Mouse (Mus musculus) Patski (cell line): ENCODE results near the gene Tha1. TPM values are rescaled to one million over a fixed set of nuclear protein-coding genes. Genes with fewer than 3 reads are reported as not detected.

ENCODE experiments used
- ATAC-seq: fragments of 100-300 bp; one replicate; pipeline ENCODE4 v1.8.0; 2021
- CTCF ChIA-PET: fragments of 350-600 bp; sonication (Branson Sonifier 250); formaldehyde crosslinking; loops from one replicate; lab custom pipeline; 2022; ENCODE audit warnings: inconsistent platforms; lab: Charles Lee
- POLR2A ChIA-PET: fragments of 350-600 bp; sonication (Branson Sonifier 250); formaldehyde crosslinking; loops from one replicate; lab custom pipeline; 2022; ENCODE audit warnings: antibody characterized with exemption, inconsistent platforms; lab: Charles Lee
- DNase-seq: peaks from one replicate; pipeline ENCODE4 v3.0.0-alpha.2; 2011; ENCODE audit warnings: low read depth, low spot score
- H3K27me3 ChIP-seq: fragments of 371-371 bp; one replicate; pipeline ENCODE4 v1.5.1; 2021
- CTCF ChIP-seq: fragments of 100-300 bp; IDR thresholded peaks from one replicate; pipeline ENCODE4 v1.5.1; 2021
- in situ Hi-C: fragments of 300-500 bp; cut with MboI; formaldehyde crosslinking; loops from 3 replicates; pipeline ENCODE4 v1.11.1; 2018; ENCODE audit warnings: low pct_unique_long_range_greater_than_20kb, mixed read lengths
- polyA plus RNA-seq: library from polyadenylated mRNA; unstranded; gene quantifications from one replicate; pipeline ENCODE4 v1.2.3, GENCODE M21; 2021

Gene Tha1
- polyA plus RNA-seq, 1 experiment from 2014 or later = 10.6 TPM

- CTCF ChIA-PET = interaction anchor here (1.3 to 1.5 kb wide), 3 partner anchors 98 to 231 kb away, joined by 3 to 4 read pairs (median 3); partner anchors contain the start of gene Socs3
- DNase-seq (no peak), ATAC-seq (no peak)
- POLR2A ChIA-PET = no interaction called here
- in situ Hi-C loops = loop anchor here (5.0 kb wide), 1 partner anchor 230 kb away; no protein-coding TSS in a partner anchor
- no peak for TF ChIP-seq CTCF
- H3K27me3 ChIP-seq = no peaks in the 10 kb centered on the region
Observed at GRCm38 (mm10) chr11:117871911-117872584, 1.2 kb downstream of the Tha1 start.

- TF ChIP-seq CTCF = no peak
- H3K27me3 ChIP-seq = no peaks in the 10 kb centered on the region
- POLR2A ChIA-PET = no interaction called here
- CTCF ChIA-PET = interaction anchor here (1.0 to 1.5 kb wide), 6 partner anchors 10 to 232 kb away, joined by 3 to 5 read pairs (median 3); partner anchors contain the start of gene Socs3
- DNase-seq = no peak
- no peak for ATAC-seq
- in situ Hi-C loops = loop anchor here (5.0 kb wide), 1 partner anchor 231 kb away; no protein-coding TSS in a partner anchor
Observed at GRCm38 (mm10) chr11:117871376-117871775, 1.9 kb downstream of the Tha1 start.

DNA sequence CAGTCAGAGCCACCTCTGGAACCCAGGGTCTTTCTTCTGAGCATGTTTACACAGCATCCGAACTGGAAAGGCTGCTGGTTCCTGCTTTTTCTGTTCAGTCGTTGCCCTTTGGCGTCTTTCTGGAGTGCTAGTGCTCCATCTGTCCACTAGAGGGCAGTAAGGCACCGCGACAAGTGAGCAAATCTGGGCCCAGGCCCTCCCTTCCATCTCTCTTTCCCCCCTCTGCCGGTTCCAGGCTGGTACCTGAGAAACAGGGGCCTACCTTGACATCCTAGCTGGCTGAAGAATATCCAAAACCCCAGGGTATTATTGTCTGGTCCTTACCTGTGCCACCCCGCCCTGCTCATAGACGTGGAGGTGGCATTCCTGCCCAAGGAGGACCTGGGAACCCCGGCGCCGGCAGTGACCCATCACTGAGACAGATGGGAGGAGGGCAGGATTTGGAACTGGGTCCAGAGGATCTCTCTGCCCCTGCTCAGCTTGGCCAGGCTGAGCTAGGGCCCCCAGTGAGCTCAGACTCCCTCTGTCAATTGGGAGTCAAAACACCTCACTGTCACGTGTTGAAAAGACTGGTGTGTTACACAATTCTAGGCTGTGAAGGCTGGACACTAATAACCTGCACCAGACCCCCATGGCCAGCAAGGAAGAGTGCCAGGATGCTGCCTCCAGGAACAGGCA is 2.5 kb downstream of the Tha1 start:
- ChIA-PET POLR2A (no interaction called here), CTCF (interaction anchor here (0.7 to 1.5 kb wide), 7 partner anchors 10 to 233 kb away, joined by 3 to 5 read pairs (median 3); no protein-coding TSS in a partner anchor)
- in situ Hi-C loops = loop anchor here (5.0 kb wide), 1 partner anchor 231 kb away; no protein-coding TSS in a partner anchor
- ATAC-seq = no peak
- no peak for TF ChIP-seq CTCF
- H3K27me3 ChIP-seq = no peaks in the 10 kb centered on the region
- DNase-seq = no peak

- CTCF ChIA-PET = interaction anchor here (1.3 to 1.7 kb wide), 2 partner anchors 8 to 235 kb away, joined by 3 read pairs; no protein-coding TSS in a partner anchor
- DNase-seq = no peak
- TF ChIP-seq CTCF = no peak
- ATAC-seq = no peak
- in situ Hi-C loops = loop anchor here (5.0 kb wide), 1 partner anchor 351 kb away; no protein-coding TSS in a partner anchor
- POLR2A ChIA-PET = no interaction called here
- H3K27me3 ChIP-seq = no peaks in the 10 kb centered on the region
Observed at GRCm38 (mm10) chr11:117865988-117866387, 7.3 kb downstream of the Tha1 start.

DNA sequence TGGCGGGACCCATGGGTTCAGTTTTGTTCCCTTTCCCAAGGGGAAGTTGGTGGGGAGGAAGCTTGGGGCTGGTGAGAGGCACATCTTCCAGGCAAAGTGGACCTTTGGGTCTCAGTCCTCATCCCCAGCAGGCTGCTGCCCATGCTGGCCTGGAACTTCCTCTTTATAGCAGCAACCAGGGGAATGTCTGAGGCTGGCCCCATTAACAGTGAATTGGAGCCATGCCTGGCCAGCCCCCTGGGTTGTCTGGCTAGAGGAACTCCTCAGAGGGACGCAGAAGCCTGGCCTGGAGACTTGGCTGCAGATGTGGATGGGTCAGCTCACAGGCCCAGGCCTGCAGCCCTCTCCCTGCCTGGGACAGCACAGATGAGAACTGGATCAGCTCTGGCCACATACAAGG is 8.5 kb downstream of the Tha1 start:
- in situ Hi-C loops = loop anchor here (5.0 kb wide), 1 partner anchor 352 kb away; no protein-coding TSS in a partner anchor
- no peaks in the 10 kb centered on the region for H3K27me3 ChIP-seq
- POLR2A ChIA-PET = no interaction called here

DNA sequence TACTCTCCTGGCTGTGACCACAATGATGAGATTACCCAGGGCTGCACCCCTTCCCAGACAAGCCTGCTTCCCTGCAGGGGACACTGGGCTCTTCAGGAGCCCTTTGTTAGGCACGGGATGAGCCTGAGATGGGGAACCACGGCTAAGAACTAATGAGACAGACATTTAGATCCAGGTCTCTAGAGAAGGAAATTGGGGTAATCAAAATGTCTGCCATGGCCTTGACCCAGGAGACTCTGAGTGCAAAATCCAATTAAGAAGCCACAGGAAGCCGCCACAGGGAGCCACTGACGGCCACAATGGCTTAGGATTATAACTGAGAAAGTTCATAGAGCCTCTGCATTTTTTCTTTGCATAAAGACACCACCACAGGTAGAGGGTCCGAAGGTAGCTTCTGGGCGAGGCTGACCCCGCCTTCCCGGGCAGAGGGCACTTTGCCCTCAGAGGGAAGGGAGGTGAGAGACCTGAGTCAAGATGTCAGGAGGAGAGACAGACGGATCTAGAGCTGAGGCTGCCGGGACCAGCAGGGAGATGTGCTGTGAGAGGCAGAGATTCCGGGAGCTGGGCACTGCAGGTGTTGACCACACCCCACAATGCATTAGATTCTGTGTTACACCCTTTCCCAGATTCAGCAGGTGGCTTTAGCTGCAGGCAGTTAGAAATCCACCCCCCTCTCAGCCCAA is 10.0 kb downstream of the Tha1 start:
- no peak for TF ChIP-seq CTCF
- H3K27me3 ChIP-seq = no peaks in the 10 kb centered on the region
- DNase-seq (no peak), ATAC-seq (no peak)
- POLR2A ChIA-PET = no interaction called here
- CTCF ChIA-PET = no interaction called here
- in situ Hi-C loops = no loop called here

More for the DNA sequence above, 8.5 kb downstream of the Tha1 start:
- no peak for TF ChIP-seq CTCF
- ATAC-seq (no peak), DNase-seq (no peak)
- CTCF ChIA-PET = interaction anchor here (0.8 to 1.7 kb wide), 4 partner anchors 10 to 239 kb away, joined by 3 to 4 read pairs (median 3); no protein-coding TSS in a partner anchor

DNA sequence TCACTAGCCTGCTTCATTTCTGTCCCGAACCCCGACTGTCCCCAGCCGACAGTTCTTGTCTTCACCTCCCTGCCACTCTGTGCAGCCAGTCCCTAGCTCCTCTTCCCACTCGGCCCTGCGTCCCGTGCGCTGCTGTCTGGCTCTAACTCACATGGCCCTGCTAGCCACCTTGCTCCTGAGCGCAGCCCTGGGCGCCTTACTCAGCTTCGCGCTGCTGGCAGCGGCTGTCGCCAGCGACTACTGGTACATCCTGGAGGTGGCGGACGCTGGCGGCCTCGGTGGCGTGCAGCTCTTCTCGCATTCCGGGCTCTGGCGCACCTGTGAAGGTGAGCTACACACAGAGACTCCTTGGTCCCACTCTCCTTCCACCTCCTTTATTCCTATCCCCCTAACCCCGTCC is 12.7 kb downstream of the Tha1 start, which contains the start of gene Tmem235:
Gene Tmem235 (plus strand): TSS at position 152 of the 400 bp plus-strand sequence.
- ATAC-seq (no peak), DNase-seq (no peak)
- POLR2A ChIA-PET = interaction anchor here (1.0 kb wide), 1 partner anchor 35 kb away, joined by 3 read pairs; the partner anchor contains the start of genes Afmid and Tk1
- no peaks in the 10 kb centered on the region for H3K27me3 ChIP-seq
- CTCF ChIA-PET = no interaction called here
- in situ Hi-C loops = no loop called here
- no peak for TF ChIP-seq CTCF

DNA sequence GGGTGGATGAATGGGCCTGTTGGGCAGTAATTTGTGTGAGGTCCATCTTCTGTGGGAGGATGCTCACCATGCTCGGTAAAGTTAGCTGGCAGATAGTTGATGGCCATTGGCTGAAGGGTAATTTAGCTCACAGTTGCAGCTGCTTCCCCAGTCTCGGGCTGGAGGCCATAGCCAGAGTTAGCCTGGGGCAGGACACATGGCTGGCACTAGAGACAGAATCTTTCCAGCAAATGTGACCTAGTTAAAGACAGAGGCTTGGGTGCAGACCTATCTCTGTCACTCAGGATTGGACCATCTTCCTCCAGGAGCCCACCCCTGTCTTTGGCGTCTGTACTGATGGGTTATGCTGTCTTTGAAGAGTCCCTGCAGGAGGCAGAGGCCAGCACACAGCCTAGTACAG is 14.9 kb downstream of the Tha1 start:
- CTCF ChIA-PET = no interaction called here
- POLR2A ChIA-PET = no interaction called here
- no peak for TF ChIP-seq CTCF
- H3K27me3 ChIP-seq = no peaks in the 10 kb centered on the region
- no peak for DNase-seq
- no peak for ATAC-seq
- in situ Hi-C loops = no loop called here

DNA sequence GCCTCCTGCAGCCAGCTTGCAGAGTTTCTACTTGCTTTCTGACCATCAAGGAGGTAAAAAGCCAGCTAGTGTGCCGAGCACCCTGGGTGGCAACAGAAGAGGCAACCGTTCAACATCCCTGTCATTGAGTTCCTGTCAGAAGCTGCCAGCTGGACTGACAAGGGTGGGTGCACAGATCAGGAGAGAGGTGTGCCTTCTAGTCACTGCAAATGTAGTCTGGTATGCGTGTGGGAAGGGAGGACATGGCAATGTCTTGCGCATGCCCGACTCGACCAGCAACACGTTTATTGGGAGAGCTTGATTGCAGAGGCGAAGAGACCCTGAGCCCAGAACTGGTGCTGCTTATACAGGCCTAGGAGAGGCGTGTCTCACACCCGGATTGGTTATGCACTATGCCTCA is 15.8 kb downstream of the Tha1 start:
- no peak for TF ChIP-seq CTCF
- ChIA-PET CTCF (no interaction called here), POLR2A (interaction anchor here (1.0 kb wide), 1 partner anchor 20 kb away, joined by 3 read pairs; no protein-coding TSS in a partner anchor)
- ATAC-seq (no peak), DNase-seq (no peak)
- in situ Hi-C loops = no loop called here
- no peaks in the 10 kb centered on the region for H3K27me3 ChIP-seq

DNA sequence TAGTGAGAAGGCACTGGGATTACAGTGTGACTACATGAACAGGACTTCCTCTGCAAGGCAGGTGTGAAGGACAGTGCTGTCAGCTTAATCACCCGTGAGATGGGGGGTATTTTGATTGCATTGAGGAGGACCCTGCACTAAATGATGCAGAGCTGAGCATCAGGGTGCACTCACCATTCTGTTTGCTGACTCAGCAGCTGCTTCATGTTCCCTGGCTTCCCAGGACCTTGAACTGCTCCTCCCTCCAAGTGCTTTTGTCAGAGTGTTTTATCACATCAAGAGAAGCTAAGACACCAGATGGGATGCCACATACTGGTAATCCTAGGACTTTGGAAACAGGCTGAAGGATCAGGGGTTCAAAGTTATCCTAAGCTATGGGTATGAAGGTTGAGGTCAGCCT is 17.3 kb downstream of the Tha1 start:
- no peak for DNase-seq
- ATAC-seq = no peak
- in situ Hi-C loops = no loop called here
- no peaks in the 10 kb centered on the region for H3K27me3 ChIP-seq
- TF ChIP-seq CTCF = no peak
- POLR2A ChIA-PET = no interaction called here
- CTCF ChIA-PET = interaction anchor here (0.9 to 1.2 kb wide), 2 partner anchors 174 to 180 kb away, joined by 3 read pairs; no protein-coding TSS in a partner anchor
